Mouse (Mus musculus) stomach, embryonic 16.5 days (tissue): Measurements from ENCODE around the gene Muc3. TPM values are rescaled to one million over a fixed set of nuclear protein-coding genes. Genes with fewer than 3 reads are reported as not detected.
A peak's percentile ranks its signal among the peaks of the same experiment; 100 is the strongest.
"Not testable (repeated sequence)": the region's sequence is repeated elsewhere in the genome, so short reads cannot be mapped to it uniquely, and the experiment has no call there.

Source experiments
- ATAC-seq: fragments of 200-750 bp; cut with Nextera tagmentation; 2 replicates; pipeline ENCODE4 v1.8.0; 2017; ENCODE audit warnings: moderate number of reproducible peaks, moderate TSS enrichment; ENCODE audit not compliant: insufficient read depth, low FRiP score
- H3K27ac ChIP-seq: fragments of 300-500 bp; sonication (generic); 2 replicates; pipeline ENCODE4 v1.5.1; 2014; ENCODE audit warnings: low read length
- H3K27me3 ChIP-seq: fragments of 300-500 bp; sonication (generic); 2 replicates; pipeline ENCODE4 v1.6.1; 2014; ENCODE audit warnings: low read length, control low read depth, mixed read lengths; ENCODE audit not compliant: control insufficient read depth, insufficient read depth
- H3K36me3 ChIP-seq: fragments of 300-500 bp; sonication (generic); 2 replicates; pipeline ENCODE4 v1.6.1; 2014; ENCODE audit warnings: low read length; ENCODE audit not compliant: control insufficient read depth, insufficient read depth
- H3K4me1 ChIP-seq: fragments of 300-500 bp; sonication (generic); 2 replicates; pipeline ENCODE4 v1.6.1; 2014; ENCODE audit warnings: low read length, control low read depth, mixed read lengths; ENCODE audit not compliant: control insufficient read depth, insufficient read depth
- H3K4me2 ChIP-seq: fragments of 300-500 bp; sonication (generic); 2 replicates; pipeline ENCODE4 v1.6.1; 2014; ENCODE audit warnings: low read depth, low read length, mixed read lengths
- H3K4me3 ChIP-seq: fragments of 300-500 bp; sonication (generic); replicated peaks from 2 replicates; pipeline ENCODE4 v1.5.1; 2014; ENCODE audit warnings: mild to moderate bottlenecking, low read length
- H3K9ac ChIP-seq: fragments of 300-500 bp; sonication (generic); 2 replicates; pipeline ENCODE4 v1.6.1; 2014; ENCODE audit warnings: low read length
- H3K9me3 ChIP-seq: fragments of 300-500 bp; sonication (generic); replicated peaks from 2 replicates; pipeline ENCODE4 v1.6.1; 2016; ENCODE audit warnings: low read length, control low read depth; ENCODE audit not compliant: control insufficient read depth
- WGBS: fragments of 180-500 bp; shearing (Covaris S2); extraction: QIAGEN DNeasy Blood & Tissue Kit; methylation state at CpG from one replicate; pipeline ENCODE4 v1.1.7; 2014; 5-methylcytosine and 5-hydroxymethylcytosine counted together
- polyA plus RNA-seq: library from polyadenylated mRNA; unstranded; fragments of >200 nt; fragmentation: Nextera tagmentation; extraction: Ambion mirVana; gene quantifications from 2 replicates; pipeline ENCODE4 v1.2.1, GENCODE M21; 2015

Gene Muc3
- polyA plus RNA-seq, 1 experiment from 2014 or later, result 0.15 TPM

GRCm38 (mm10) chr5:137131490-137131889 is 17.6 kb downstream of the Muc3 start:
- ATAC-seq, result peak; percentile 17; the same call in 1 of the 2 replicates
- no peak overlapping the region for H3K27ac ChIP-seq
- no peaks in the 10 kb centered on the region for H3K27me3 ChIP-seq
- H3K4me1 ChIP-seq, result no peaks in the 10 kb centered on the region
- H3K4me2 ChIP-seq, result no peak overlapping the region
- under 1% methylated on average over 3 of the region's 3 CpGs for WGBS
- no peaks in the 10 kb centered on the region for H3K9me3 ChIP-seq
- H3K36me3 ChIP-seq, result no peaks in the 10 kb centered on the region
- no peak overlapping the region for H3K9ac ChIP-seq
- no peak overlapping the region for H3K4me3 ChIP-seq

- ATAC-seq, result no peak
- H3K36me3 ChIP-seq, result no peaks in the 10 kb centered on the region
- WGBS, result 22% methylated on average over 5 of the region's 5 CpGs
- H3K4me2 ChIP-seq, result no peak overlapping the region
- no peaks in the 10 kb centered on the region for H3K9me3 ChIP-seq
- no peak overlapping the region for H3K27ac ChIP-seq
- no peaks in the 10 kb centered on the region for H3K4me1 ChIP-seq
- H3K27me3 ChIP-seq, result no peaks in the 10 kb centered on the region
- no peak overlapping the region for H3K9ac ChIP-seq
- H3K4me3 ChIP-seq, result no peak overlapping the region
Observed at GRCm38 (mm10) chr5:137129281-137129680, 19.8 kb downstream of the Muc3 start.

DNA sequence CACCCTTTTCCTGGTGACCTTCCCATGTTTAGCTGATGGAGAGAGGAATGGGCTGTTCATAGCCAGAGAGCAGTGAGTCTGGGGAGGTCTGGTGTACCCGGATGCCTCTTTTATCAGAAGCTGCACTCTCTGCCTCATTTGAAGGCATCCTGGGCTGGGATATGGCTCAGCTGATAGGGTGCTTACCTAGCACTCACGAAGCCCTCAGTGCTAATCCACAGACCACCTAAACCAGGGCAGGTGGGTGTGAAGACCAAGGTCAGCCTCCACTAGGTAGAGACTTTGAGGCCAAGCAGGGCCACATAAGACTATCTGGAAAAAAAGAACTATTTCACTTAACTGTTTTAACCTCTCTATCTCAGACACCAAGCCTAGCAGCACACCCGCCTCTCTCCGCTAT is 25.6 kb downstream of the Muc3 start:
- Histone ChIP-seq H3K4me2 (no peak overlapping the region), H3K4me1 (peaks cover 7% of the 10 kb centered on the region; the same call in 1 of the 2 replicates), H3K9ac (no peak overlapping the region), H3K9me3 (no peaks in the 10 kb centered on the region), H3K27me3 (no peaks in the 10 kb centered on the region), H3K4me3 (no peak overlapping the region), H3K36me3 (no peaks in the 10 kb centered on the region), H3K27ac (no peak overlapping the region)
- ATAC-seq, result peak; percentile 10; the same call in 1 of the 2 replicates
- WGBS, result 71% methylated on average over 4 of the region's 4 CpGs

DNA sequence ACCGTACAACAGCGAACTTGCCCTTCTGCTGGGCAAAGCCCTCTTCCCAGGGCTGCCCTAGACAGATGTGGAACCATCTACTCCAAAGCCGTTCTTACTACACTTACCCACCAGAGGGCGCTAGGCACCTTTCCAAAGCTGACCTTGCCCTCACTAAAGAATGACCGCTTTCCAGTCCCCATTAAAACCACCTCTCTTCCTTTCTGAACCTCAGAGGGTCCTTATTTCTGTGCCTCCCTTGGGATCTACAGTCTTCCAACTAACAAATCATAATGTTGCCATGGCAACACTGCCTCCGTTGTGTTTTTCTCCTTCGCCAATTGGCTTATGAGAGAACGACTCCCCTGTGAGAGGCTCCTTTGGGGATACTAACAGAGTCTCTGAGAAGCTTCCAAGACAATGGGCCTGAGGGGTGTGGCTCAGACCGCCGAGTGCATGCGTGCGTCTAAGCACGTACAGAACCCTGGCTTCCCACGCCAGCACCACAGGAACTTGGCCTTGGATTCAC is 26.4 kb downstream of the Muc3 start:
- Histone ChIP-seq H3K4me1 (peaks cover 7% of the 10 kb centered on the region; the same call in 1 of the 2 replicates), H3K36me3 (no peaks in the 10 kb centered on the region), H3K9me3 (no peaks in the 10 kb centered on the region), H3K4me3 (no peak overlapping the region), H3K4me2 (peak overlapping the region; percentile 16), H3K9ac (no peak overlapping the region), H3K27ac (no peak overlapping the region), H3K27me3 (no peaks in the 10 kb centered on the region)
- 7% methylated on average over 14 of the region's 14 CpGs for WGBS
- ATAC-seq, result peak; percentile 81

- Histone ChIP-seq H3K4me3 (no peak overlapping the region), H3K9ac (no peak overlapping the region)
- WGBS, result 70% methylated on average over 4 of the region's 4 CpGs
Observed at GRCm38 (mm10) chr5:137121280-137121679, 27.8 kb downstream of the Muc3 start.

GRCm38 (mm10) chr5:137118878-137119277 is 30.2 kb downstream of the Muc3 start:
- H3K27ac ChIP-seq, result no peak overlapping the region
- no peaks in the 10 kb centered on the region for H3K27me3 ChIP-seq
- H3K4me3 ChIP-seq, result no peak overlapping the region
- H3K36me3 ChIP-seq, result peaks cover 4% of the 10 kb centered on the region
- ATAC-seq, result no peak
- no peak overlapping the region for H3K4me2 ChIP-seq
- H3K9ac ChIP-seq, result no peak overlapping the region
- peaks cover 21% of the 10 kb centered on the region for H3K4me1 ChIP-seq
- H3K9me3 ChIP-seq, result 0 out of 2 replicates have a peak, but pooled peaks cover 2% of the 10 kb centered on the region
- WGBS, result 82% methylated on average over 4 of the region's 4 CpGs

More at GRCm38 (mm10) chr5:137121280-137121679, 27.8 kb downstream of the Muc3 start:
- Histone ChIP-seq H3K27ac (no peak overlapping the region), H3K4me1 (peaks cover 12% of the 10 kb centered on the region), H3K9me3 (no peaks in the 10 kb centered on the region), H3K4me2 (no peak overlapping the region), H3K27me3 (no peaks in the 10 kb centered on the region), H3K36me3 (no peaks in the 10 kb centered on the region)
- no peak for ATAC-seq

DNA sequence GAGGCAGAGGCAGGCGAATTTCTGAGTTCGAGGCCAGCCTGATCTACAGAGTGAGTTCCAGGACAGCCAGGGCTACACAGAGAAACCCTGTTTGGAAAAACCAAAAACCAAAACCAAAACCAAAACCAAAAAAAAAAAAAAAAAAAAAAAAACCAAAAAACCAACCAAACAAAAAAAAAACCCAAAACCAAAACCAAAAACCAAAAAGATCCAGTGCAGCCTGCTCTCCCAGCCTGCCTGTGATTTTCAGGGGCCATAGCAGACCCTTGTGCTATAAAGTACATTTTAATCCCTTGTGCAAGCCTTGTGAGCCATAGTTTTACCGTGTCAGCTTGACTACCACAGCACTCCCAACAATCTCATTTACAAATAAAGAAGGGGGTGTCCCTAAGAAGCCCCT is 31.1 kb downstream of the Muc3 start:
- ATAC-seq, H3K4me2 ChIP-seq, H3K9me3 ChIP-seq, H3K27ac ChIP-seq, H3K27me3 ChIP-seq, H3K4me3 ChIP-seq, H3K9ac ChIP-seq: not testable (repeated sequence)
- Histone ChIP-seq H3K4me1 (peaks cover 17% of the 10 kb centered on the region), H3K36me3 (peaks cover 11% of the 10 kb centered on the region)
- WGBS, result 89% methylated on average over 3 of the region's 3 CpGs

- Histone ChIP-seq H3K4me2 (0 out of 2 replicates have a peak overlapping the region, but pooled peaks have one; percentile 64), H3K9ac (no peak overlapping the region), H3K27me3 (no peaks in the 10 kb centered on the region), H3K9me3 (0 out of 2 replicates have a peak, but pooled peaks cover 2% of the 10 kb centered on the region), H3K36me3 (peaks cover 17% of the 10 kb centered on the region), H3K27ac (no peak overlapping the region), H3K4me3 (no peak overlapping the region), H3K4me1 (peaks cover 14% of the 10 kb centered on the region)
- 71% methylated on average over 2 of the region's 2 CpGs for WGBS
- no peak for ATAC-seq
Observed at GRCm38 (mm10) chr5:137116987-137117386, 32.1 kb downstream of the Muc3 start.

DNA sequence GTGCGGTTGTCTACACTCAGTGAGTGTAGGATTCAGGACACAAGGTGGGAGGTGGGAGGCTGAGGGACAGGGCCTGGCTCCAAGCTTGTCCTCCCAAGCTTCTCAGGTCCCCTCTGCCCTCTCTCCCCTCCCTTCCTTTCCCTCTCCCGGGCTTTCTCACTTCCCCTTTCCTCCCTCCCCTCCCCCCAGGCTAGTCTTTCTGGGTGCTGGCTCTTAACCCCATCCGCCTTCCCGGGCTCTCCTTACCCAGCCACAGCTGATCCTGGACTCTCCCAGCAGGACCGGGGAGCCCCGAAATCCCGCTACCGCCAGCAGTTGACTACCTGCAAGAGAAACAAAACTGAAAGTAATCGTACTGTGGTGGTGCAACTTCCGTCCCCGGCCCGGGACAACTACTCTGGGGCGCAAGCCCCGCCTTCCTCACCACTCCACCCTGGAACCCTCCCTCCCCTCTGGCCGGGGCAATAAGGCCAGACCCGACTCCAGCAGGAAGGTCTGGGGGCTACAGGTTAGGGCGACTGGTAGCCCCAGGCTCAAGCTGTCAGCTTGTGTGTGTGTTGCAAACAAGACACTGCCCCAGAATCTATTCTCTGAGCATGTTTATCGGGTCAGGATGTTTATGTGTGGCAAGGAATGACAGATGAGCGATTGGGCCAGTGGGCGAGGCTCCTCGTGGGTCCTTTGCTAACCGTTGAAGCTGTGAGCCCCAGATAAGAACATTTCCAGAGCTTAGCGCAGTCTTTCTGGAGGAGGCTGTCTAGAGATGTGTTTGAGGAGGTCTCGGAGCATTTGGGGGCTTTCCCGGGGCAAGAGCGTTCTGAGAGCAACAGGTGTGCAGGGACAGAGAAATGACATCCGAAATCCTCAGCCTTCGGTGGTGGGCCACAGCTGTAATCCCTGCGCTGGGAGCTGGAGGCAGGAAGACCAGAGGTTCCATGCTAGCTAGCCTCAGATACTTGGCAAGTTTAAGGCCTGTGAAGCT is 33.0 kb downstream of the Muc3 start, which contains the start of gene Trim56:
Trim56 (minus strand) TSS at position 344 of the 982 bp plus-strand sequence.
- H3K9ac ChIP-seq, result peak within 1 kb of the TSS; percentile 84
- WGBS, result 3% methylated on average over 29 of the region's 29 CpGs

More for the DNA sequence above, 33.0 kb downstream of the Muc3 start, which contains the start of gene Trim56:
- Histone ChIP-seq H3K9me3 (0 out of 2 replicates have a peak, but pooled peaks cover 2% of the 10 kb centered on the region), H3K27ac (peak within 1 kb of the TSS; percentile 63), H3K27me3 (no peaks in the 10 kb centered on the region), H3K4me2 (peak within 1 kb of the TSS; percentile 64), H3K4me1 (peaks cover 14% of the 10 kb centered on the region), H3K36me3 (peaks cover 17% of the 10 kb centered on the region), H3K4me3 (peak within 1 kb of the TSS; percentile 71)
- peak; percentile 85 for ATAC-seq
